Mouse (Mus musculus) MEL (cell line): ENCODE results near the gene Bbof1.

Source experiments
- CTCF ChIP-seq, 3 experiments: IDR thresholded peaks in 2 of 3; conservative IDR thresholded peaks in 1 of 3; 2 replicates each; pipeline ENCODE4 v1.5.1; 2011 to 2012; ENCODE audit warnings: low read length in 3 of 3, low read depth in 2 of 3, mild to moderate bottlenecking in 2 of 3, improper control_type of control experiment in 1 of 3, inconsistent platforms in 1 of 3, mixed read lengths in 1 of 3, moderate library complexity in 1 of 3; ENCODE audit not compliant: control insufficient read depth in 1 of 3, insufficient read depth in 1 of 3, poor library complexity in 1 of 3, severe bottlenecking in 1 of 3
- KAT2A ChIP-seq: conservative IDR thresholded peaks from 2 replicates; pipeline ENCODE4 v1.6.1; 2012; ENCODE audit warnings: low read depth, low read length, improper control_type of control experiment, inconsistent platforms
- MAX ChIP-seq: IDR thresholded peaks from 2 replicates; pipeline ENCODE4 v1.6.1; 2011; ENCODE audit warnings: low read length, improper control_type of control experiment
- MEF2A ChIP-seq: IDR thresholded peaks from 2 replicates; pipeline ENCODE4 v1.6.1; 2014; ENCODE audit warnings: low read depth, mild to moderate bottlenecking, inconsistent platforms, low read length, improper control_type of control experiment; ENCODE audit not compliant: poor library complexity, insufficient replicate concordance, severe bottlenecking; ENCODE audit errors: extremely low read depth
- MXI1 ChIP-seq: IDR thresholded peaks from 2 replicates; pipeline ENCODE4 v1.6.1; 2011; ENCODE audit warnings: mild to moderate bottlenecking, low read depth, low read length, improper control_type of control experiment
- MYC ChIP-seq: IDR thresholded peaks from 2 replicates; pipeline ENCODE4 v1.6.1; 2011; ENCODE audit warnings: low read depth, mild to moderate bottlenecking, low read length, improper control_type of control experiment, moderate library complexity
- POLR2A ChIP-seq, 2 experiments: IDR thresholded peaks; 2 replicates each; pipeline ENCODE4 v1.6.1; 2011 to 2012; ENCODE audit warnings: low read length in 2 of 2, mild to moderate bottlenecking in 2 of 2, control low read depth in 1 of 2, improper control_type of control experiment in 1 of 2, low read depth in 1 of 2, moderate library complexity in 1 of 2; ENCODE audit not compliant: control insufficient read depth in 1 of 2, insufficient read depth in 1 of 2, poor library complexity in 1 of 2
- POLR2AphosphoS5 ChIP-seq: IDR thresholded peaks from 2 replicates; pipeline ENCODE4 v1.6.1; 2012; ENCODE audit warnings: low read depth, borderline replicate concordance, mild to moderate bottlenecking, inconsistent platforms, low read length, moderate library complexity, mixed read lengths
- RAD21 ChIP-seq: IDR thresholded peaks from 2 replicates; pipeline ENCODE4 v1.6.1; 2011; ENCODE audit warnings: mild to moderate bottlenecking, low read depth, low read length, improper control_type of control experiment
- TAL1 ChIP-seq: IDR thresholded peaks from 2 replicates; pipeline ENCODE4 v1.6.1; 2012; ENCODE audit warnings: mild to moderate bottlenecking, inconsistent platforms, low read length, moderate library complexity, mixed read lengths
- TCF12 ChIP-seq: IDR thresholded peaks from 2 replicates; pipeline ENCODE4 v1.6.1; 2014; ENCODE audit warnings: low read depth, mild to moderate bottlenecking, inconsistent platforms, low read length, improper control_type of control experiment, moderate library complexity
- USF1 ChIP-seq: IDR thresholded peaks from 2 replicates; pipeline ENCODE4 v1.6.1; 2014; ENCODE audit warnings: low read depth, mild to moderate bottlenecking, inconsistent platforms, low read length, improper control_type of control experiment, moderate library complexity

DNA sequence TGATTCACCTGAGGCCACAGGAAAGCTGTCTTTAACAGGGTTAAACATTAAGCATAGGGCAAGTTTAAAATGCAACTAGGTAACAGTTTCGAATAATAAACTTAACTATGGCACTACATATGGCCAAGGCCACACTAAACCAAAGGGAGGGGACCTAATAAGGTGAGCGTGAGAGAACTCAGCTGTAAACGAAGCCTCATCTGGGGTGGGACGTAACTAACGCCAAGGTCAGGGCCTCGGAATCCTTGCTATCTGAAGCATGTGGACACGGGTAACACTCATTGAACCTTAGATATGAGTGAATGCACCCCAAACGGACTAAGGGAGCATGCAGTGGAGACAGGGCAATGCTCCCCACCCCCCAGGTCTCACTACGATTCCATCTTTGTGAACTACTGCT lies 5.9 kb upstream of the Bbof1 start:
- TF ChIP-seq CTCF (IDR thresholded peaks at IDR 0.05 in 2 of 3, conservative IDR thresholded peaks at IDR 0.05 in 1 of 3; ENCODE audit: control insufficient read depth in 1 of 3, insufficient read depth in 1 of 3, low read depth in 2 of 3, low read length in 3 of 3, poor library complexity in 1 of 3, severe bottlenecking in 1 of 3) = no peak
- TF ChIP-seq MXI1 = no peak
- no peak for TF ChIP-seq POLR2A (IDR thresholded peaks at IDR 0.05; ENCODE audit: control insufficient read depth in 1 of 2, insufficient read depth in 1 of 2, low read depth in 1 of 2, low read length in 2 of 2, poor library complexity in 1 of 2)
- TF ChIP-seq TCF12 = no peak
- no peak for TF ChIP-seq MEF2A
- TF ChIP-seq KAT2A = no peak
- no peak for TF ChIP-seq TAL1
- TF ChIP-seq MAX = no peak
- no peak for TF ChIP-seq USF1
- TF ChIP-seq MYC = no peak
- TF ChIP-seq RAD21 = no peak
- TF ChIP-seq POLR2AphosphoS5 = no peak
